Mouse (Mus musculus): ENCODE data around the gene Atg14.

DNA sequence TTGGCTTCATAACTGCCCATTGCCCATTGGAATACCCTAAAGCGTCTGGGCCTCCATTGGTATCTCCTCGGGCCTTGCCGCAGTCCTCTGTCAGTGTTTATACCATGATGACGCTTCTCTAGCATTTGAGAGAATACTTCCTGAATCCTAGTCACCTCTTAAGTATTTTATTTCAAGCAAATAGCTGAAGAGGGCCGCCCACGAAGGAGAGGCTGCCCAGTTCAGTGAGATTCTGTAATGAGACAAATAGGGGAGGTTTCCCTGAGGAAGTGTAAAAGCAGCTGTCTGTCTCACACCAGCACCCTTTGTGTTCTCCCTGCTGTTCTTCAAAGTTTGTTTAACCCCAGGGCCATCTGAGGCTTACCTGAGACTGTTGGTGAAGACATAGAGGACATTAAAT lies 53.7 kb downstream of the Atg14 start:
- TF ChIP-seq POLR2A (IDR thresholded peaks at IDR 0.05; ENCODE audit: low read depth, low read length) (no peak), CTCF (IDR thresholded peaks at IDR 0.05; ENCODE audit: extremely low read depth, insufficient read depth, insufficient read length, insufficient replicate concordance) (no peak)

Measured in spleen, adult 2 months (tissue).